Mouse (Mus musculus): Measurements from ENCODE around the gene Cntn1.

DNA sequence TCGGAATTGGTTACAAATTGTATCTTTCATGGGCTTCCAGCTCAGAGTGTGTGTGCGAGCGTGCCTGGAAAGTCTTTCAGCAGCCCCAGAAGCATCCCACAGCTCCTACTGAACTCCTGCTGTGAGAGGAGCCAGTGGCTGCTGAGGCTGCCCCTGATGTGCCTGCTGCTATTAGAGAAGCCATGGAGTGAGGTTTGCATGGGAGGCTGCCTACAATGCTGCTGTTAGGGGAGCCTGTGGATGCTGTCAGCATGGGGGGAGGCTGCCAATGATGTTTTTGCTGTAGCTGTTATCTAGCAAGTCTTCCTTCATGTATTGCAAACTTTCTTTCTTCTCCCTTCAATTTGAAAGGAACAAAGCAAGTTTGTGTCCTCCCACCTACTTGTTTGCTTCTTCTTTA is 217.4 kb downstream of the Cntn1 start:
- no peak for TF ChIP-seq CTCF (conservative IDR thresholded peaks at IDR 0.05; ENCODE audit: insufficient read depth, insufficient read length, low read depth, low read length)
- no peak for TF ChIP-seq POLR2A (IDR thresholded peaks at IDR 0.05; ENCODE audit: low read depth, low read length)

Measured in kidney, adult 2 months (tissue).